Mouse (Mus musculus): ENCODE measurements at regions not wholly inside any gene's neighbourhood (a gene's known extent, or its start where the extent isn't known, plus 50 kb on each side); places are given as distances from the start of the nearest gene placed in this dataset.

- H3K4me3 ChIP-seq (ENCODE audit: low read depth, low read length) = no peak overlapping the region
- no peak overlapping the region for H3K9ac ChIP-seq (replicated peaks)
- H3K27me3 ChIP-seq (ENCODE audit: insufficient read depth, low read length) = no peaks in the 10 kb centered on the region
- H3K4me2 ChIP-seq (ENCODE audit: low read depth, low read length) = no peak overlapping the region
- TF ChIP-seq CTCF (IDR thresholded peaks at IDR 0.05; ENCODE audit: low read depth) (no peak), EP300 (IDR thresholded peaks at IDR 0.05; ENCODE audit: low read depth) (peak; percentile 73)
- no peaks in the 10 kb centered on the region for H3K9me3 ChIP-seq (ENCODE audit: low read length)
- H3K27ac ChIP-seq (ENCODE audit: low read depth) = no peak overlapping the region
- ATAC-seq (peak; percentile 83), DNase-seq (peak; percentile 44)
- peaks cover 6% of the 10 kb centered on the region for H3K4me1 ChIP-seq (ENCODE audit: insufficient read depth)
- WGBS (ENCODE audit: insufficient replicate concordance) = 54% methylated on average over 10 of the region's 10 CpGs
- H3K36me3 ChIP-seq (replicated peaks; ENCODE audit: insufficient read depth, low read length) = no peaks in the 10 kb centered on the region
Observed at GRCm38 (mm10) chr10:16600551-16601224, 1122.3 kb upstream of the Cited2 start.

GRCm38 (mm10) chr10:16601225-16601595, 1121.8 kb upstream of the Cited2 start:
- Histone ChIP-seq H3K36me3 (replicated peaks; ENCODE audit: insufficient read depth, low read length) (no peaks in the 10 kb centered on the region), H3K4me2 (ENCODE audit: low read depth, low read length) (no peak overlapping the region), H3K27me3 (ENCODE audit: insufficient read depth, low read length) (no peaks in the 10 kb centered on the region), H3K9ac (replicated peaks) (no peak overlapping the region), H3K4me1 (ENCODE audit: insufficient read depth) (peaks cover 6% of the 10 kb centered on the region), H3K9me3 (ENCODE audit: low read length) (no peaks in the 10 kb centered on the region), H3K4me3 (ENCODE audit: low read depth, low read length) (no peak overlapping the region), H3K27ac (ENCODE audit: low read depth) (no peak overlapping the region)
- 30% methylated on average over 1 of the region's 1 CpGs for WGBS (ENCODE audit: insufficient replicate concordance)
- no peak for ATAC-seq
- DNase-seq = no peak
- TF ChIP-seq EP300 (IDR thresholded peaks at IDR 0.05; ENCODE audit: low read depth) = no peak
- TF ChIP-seq CTCF (IDR thresholded peaks at IDR 0.05; ENCODE audit: low read depth) = no peak

- WGBS (ENCODE audit: insufficient replicate concordance) = 71% methylated on average over 3 of the region's 3 CpGs
- DNase-seq = no peak
- no peak for TF ChIP-seq EP300 (IDR thresholded peaks at IDR 0.05; ENCODE audit: low read depth)
- no peak for TF ChIP-seq CTCF (IDR thresholded peaks at IDR 0.05; ENCODE audit: low read depth)
- H3K9me3 ChIP-seq (ENCODE audit: low read length) = no peaks in the 10 kb centered on the region
- no peaks in the 10 kb centered on the region for H3K4me1 ChIP-seq (ENCODE audit: insufficient read depth)
- no peak overlapping the region for H3K4me2 ChIP-seq (ENCODE audit: low read depth, low read length)
- H3K36me3 ChIP-seq (replicated peaks; ENCODE audit: insufficient read depth, low read length) = no peaks in the 10 kb centered on the region
- ATAC-seq = no peak
- no peak overlapping the region for H3K9ac ChIP-seq (replicated peaks)
- no peaks in the 10 kb centered on the region for H3K27me3 ChIP-seq (ENCODE audit: insufficient read depth, low read length)
- H3K4me3 ChIP-seq (ENCODE audit: low read depth, low read length) = no peak overlapping the region
- no peak overlapping the region for H3K27ac ChIP-seq (ENCODE audit: low read depth)
Observed at GRCm38 (mm10) chr10:16608339-16608738, 1114.7 kb upstream of the Cited2 start.

- no peak overlapping the region for H3K4me2 ChIP-seq (ENCODE audit: low read depth, low read length)
- H3K4me1 ChIP-seq (ENCODE audit: insufficient read depth) = no peaks in the 10 kb centered on the region
- no peak for DNase-seq
- no peak overlapping the region for H3K4me3 ChIP-seq (ENCODE audit: low read depth, low read length)
- H3K27ac ChIP-seq (ENCODE audit: low read depth) = no peak overlapping the region
- no peak overlapping the region for H3K9ac ChIP-seq (replicated peaks)
- TF ChIP-seq EP300 (IDR thresholded peaks at IDR 0.05; ENCODE audit: low read depth) = no peak
- no peak for TF ChIP-seq CTCF (IDR thresholded peaks at IDR 0.05; ENCODE audit: low read depth)
- no peaks in the 10 kb centered on the region for H3K36me3 ChIP-seq (replicated peaks; ENCODE audit: insufficient read depth, low read length)
- ATAC-seq = no peak
- no peaks in the 10 kb centered on the region for H3K27me3 ChIP-seq (ENCODE audit: insufficient read depth, low read length)
- 88% methylated on average over 2 of the region's 2 CpGs for WGBS (ENCODE audit: insufficient replicate concordance)
- H3K9me3 ChIP-seq (ENCODE audit: low read length) = no peaks in the 10 kb centered on the region
Observed at GRCm38 (mm10) chr10:16618752-16619151, 1104.3 kb upstream of the Cited2 start.

- no peak overlapping the region for H3K4me3 ChIP-seq (ENCODE audit: low read depth, low read length)
- WGBS (ENCODE audit: insufficient replicate concordance) = 81% methylated on average over 2 of the region's 2 CpGs
- no peak for ATAC-seq
- no peaks in the 10 kb centered on the region for H3K36me3 ChIP-seq (replicated peaks; ENCODE audit: insufficient read depth, low read length)
- H3K9me3 ChIP-seq (ENCODE audit: low read length) = no peaks in the 10 kb centered on the region
- H3K27ac ChIP-seq (ENCODE audit: low read depth) = no peak overlapping the region
- H3K27me3 ChIP-seq (ENCODE audit: insufficient read depth, low read length) = no peaks in the 10 kb centered on the region
- TF ChIP-seq EP300 (IDR thresholded peaks at IDR 0.05; ENCODE audit: low read depth) (no peak), CTCF (IDR thresholded peaks at IDR 0.05; ENCODE audit: low read depth) (no peak)
- no peaks in the 10 kb centered on the region for H3K4me1 ChIP-seq (ENCODE audit: insufficient read depth)
- H3K4me2 ChIP-seq (ENCODE audit: low read depth, low read length) = no peak overlapping the region
- no peak for DNase-seq
- H3K9ac ChIP-seq (replicated peaks) = no peak overlapping the region
Observed at GRCm38 (mm10) chr10:16619584-16619983, 1103.4 kb upstream of the Cited2 start.

GRCm38 (mm10) chr10:16620804-16621559, 1102.0 kb upstream of the Cited2 start:
- H3K4me2 ChIP-seq (ENCODE audit: low read depth, low read length) = no peak overlapping the region
- H3K36me3 ChIP-seq (replicated peaks; ENCODE audit: insufficient read depth, low read length) = no peaks in the 10 kb centered on the region
- H3K9ac ChIP-seq (replicated peaks) = no peak overlapping the region
- no peaks in the 10 kb centered on the region for H3K9me3 ChIP-seq (ENCODE audit: low read length)
- no peak overlapping the region for H3K27ac ChIP-seq (ENCODE audit: low read depth)
- TF ChIP-seq EP300 (IDR thresholded peaks at IDR 0.05; ENCODE audit: low read depth) = no peak
- no peak for TF ChIP-seq CTCF (IDR thresholded peaks at IDR 0.05; ENCODE audit: low read depth)
- ATAC-seq (no peak), DNase-seq (no peak)
- H3K27me3 ChIP-seq (ENCODE audit: insufficient read depth, low read length) = no peaks in the 10 kb centered on the region
- WGBS (ENCODE audit: insufficient replicate concordance) = 69% methylated on average over 6 of the region's 6 CpGs
- H3K4me1 ChIP-seq (ENCODE audit: insufficient read depth) = no peaks in the 10 kb centered on the region
- no peak overlapping the region for H3K4me3 ChIP-seq (ENCODE audit: low read depth, low read length)

All from liver, postnatal 0 days (tissue).